Mouse (Mus musculus): Measurements from ENCODE around the gene Tcf19. TPM values are rescaled to one million over a fixed set of nuclear protein-coding genes. Genes with fewer than 3 reads are reported as not detected.

Gene Tcf19
- polyA plus RNA-seq, 1 experiment from 2014 or later, result 49.6 TPM

DNA sequence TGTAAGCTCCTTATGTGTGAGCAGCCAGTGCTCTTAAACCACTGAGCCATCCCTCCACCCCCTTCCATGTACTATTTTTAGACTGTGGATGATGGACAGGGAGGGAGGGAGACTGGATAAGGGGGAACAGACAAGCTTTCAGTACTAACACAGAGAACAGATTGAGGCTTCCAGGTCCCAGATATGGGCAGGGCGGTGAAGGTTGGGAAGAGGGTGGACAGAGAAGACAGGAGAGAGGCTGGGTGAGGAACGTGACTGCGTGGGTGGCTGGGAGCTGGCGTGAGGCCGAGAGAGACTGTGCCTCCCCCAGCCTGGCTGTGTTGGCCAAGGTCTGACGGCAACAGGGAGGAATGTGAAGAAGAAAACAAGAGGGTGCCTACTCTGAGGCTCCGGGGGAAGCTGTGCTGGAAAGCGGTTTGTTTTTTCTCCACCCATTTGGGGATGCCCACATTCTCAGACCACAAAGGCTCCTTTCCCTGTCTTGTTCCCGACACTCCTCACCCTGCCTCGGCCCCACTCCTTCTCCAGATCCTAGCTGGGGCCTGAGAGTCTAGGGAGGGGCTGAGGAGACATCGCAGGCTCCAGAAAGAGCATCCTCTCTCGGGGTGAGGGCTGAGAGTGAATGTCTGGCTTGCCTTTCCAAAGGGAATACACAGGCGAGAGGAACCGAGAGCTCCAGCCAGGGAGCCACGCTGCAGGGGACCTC, 33.0 kb upstream of the Tcf19 start:
- ATAC-seq (ENCODE audit: insufficient number of reproducible peaks, low FRiP score), result peak; percentile 83
- Histone ChIP-seq H3K27me3 (replicated peaks) (no peaks in the 10 kb centered on the region), H3K27ac (ENCODE audit: poor library complexity, severe bottlenecking) (peak overlapping the region; percentile 99), H3K4me3 (peak overlapping the region; percentile 17), H3K4me1 (replicated peaks) (peaks cover 45% of the 10 kb centered on the region), H3K36me3 (no peaks in the 10 kb centered on the region), H3K9me3 (replicated peaks) (no peaks in the 10 kb centered on the region), H3K4me2 (peak overlapping the region; percentile 62), H3K9ac (peak overlapping the region; percentile 42; the same call in 1 of the 2 replicates)
- WGBS, result 14% methylated on average over 15 of the region's 15 CpGs

DNA sequence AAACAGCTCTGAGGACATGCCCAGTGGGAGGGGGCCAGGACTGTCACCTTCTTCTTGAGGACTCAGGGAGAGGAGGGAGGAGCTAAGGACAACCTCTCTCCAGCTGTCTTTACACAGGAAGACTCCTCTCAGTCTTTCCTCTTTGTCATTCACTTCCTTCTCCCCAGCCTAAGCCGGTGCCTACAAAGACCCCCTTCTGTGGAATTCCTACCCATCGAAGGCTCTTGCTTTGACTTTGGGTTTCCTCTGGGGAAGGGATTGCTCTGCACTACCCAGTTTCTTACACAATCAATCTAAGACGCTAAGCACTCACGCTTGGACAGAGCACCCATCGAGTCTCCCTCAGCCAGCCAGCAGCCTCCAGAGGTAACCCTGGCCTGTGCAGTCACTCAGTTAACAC, 32.0 kb upstream of the Tcf19 start:
- no peaks in the 10 kb centered on the region for H3K36me3 ChIP-seq
- peak overlapping the region; percentile 36; the same call in 1 of the 2 replicates for H3K9ac ChIP-seq
- peaks cover 45% of the 10 kb centered on the region for H3K4me1 ChIP-seq (replicated peaks)
- no peak overlapping the region for H3K4me2 ChIP-seq
- H3K27ac ChIP-seq (ENCODE audit: poor library complexity, severe bottlenecking), result peak overlapping the region; percentile 99
- no peaks in the 10 kb centered on the region for H3K9me3 ChIP-seq (replicated peaks)
- 18% methylated on average over 5 of the region's 5 CpGs for WGBS
- no peak overlapping the region for H3K4me3 ChIP-seq
- ATAC-seq (ENCODE audit: insufficient number of reproducible peaks, low FRiP score), result no peak
- H3K27me3 ChIP-seq (replicated peaks), result no peaks in the 10 kb centered on the region

DNA sequence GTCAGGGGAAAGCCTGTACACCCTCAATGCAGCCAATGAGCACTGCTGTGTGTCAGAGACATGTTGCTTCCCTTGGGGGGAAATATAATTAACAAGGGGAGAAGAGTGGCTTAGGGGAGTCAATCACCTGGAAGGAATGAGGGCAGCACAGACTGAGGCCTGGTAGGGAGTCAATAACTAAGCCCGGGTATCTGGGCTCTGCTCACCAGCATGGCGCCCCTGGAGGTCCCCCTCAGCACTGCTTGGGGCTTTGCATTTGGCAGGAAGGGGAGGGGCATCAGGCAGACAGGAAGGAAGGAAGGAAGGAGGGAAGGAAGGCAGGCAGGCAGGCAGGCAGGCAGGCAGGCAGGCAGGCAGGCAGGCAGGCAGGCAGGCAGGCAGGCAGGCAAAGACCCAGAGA, 30.8 kb upstream of the Tcf19 start:
- no peak overlapping the region for H3K4me2 ChIP-seq
- no peak for ATAC-seq (ENCODE audit: insufficient number of reproducible peaks, low FRiP score)
- no peaks in the 10 kb centered on the region for H3K27me3 ChIP-seq (replicated peaks)
- H3K4me3 ChIP-seq, result no peak overlapping the region
- no peak overlapping the region for H3K27ac ChIP-seq (ENCODE audit: poor library complexity, severe bottlenecking)
- H3K9me3 ChIP-seq (replicated peaks), result no peaks in the 10 kb centered on the region
- H3K9ac ChIP-seq, result no peak overlapping the region
- H3K4me1 ChIP-seq (replicated peaks), result peaks cover 55% of the 10 kb centered on the region
- 74% methylated on average over 2 of the region's 2 CpGs for WGBS
- H3K36me3 ChIP-seq, result no peaks in the 10 kb centered on the region

DNA sequence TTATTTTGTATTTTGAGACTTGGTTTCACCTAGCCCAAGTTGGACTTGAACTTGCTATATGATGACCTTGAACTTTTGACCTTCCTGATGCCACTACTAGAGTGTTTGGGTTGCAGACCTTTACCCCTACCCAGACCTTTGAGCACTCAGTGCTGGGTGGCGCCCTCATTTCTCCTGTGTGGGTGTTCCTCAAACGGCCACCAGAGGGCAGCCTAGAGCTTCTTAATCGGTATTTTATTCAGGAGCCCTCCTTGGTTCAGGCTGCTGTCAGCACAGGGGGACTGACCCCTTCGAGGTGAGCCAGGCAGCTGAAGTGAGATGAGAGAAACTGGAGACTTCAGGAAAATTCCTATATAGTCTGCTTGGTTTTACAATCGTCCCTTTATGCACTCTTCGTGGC, 28.1 kb upstream of the Tcf19 start:
- ATAC-seq (ENCODE audit: insufficient number of reproducible peaks, low FRiP score), result no peak
- no peak overlapping the region for H3K4me3 ChIP-seq
- no peak overlapping the region for H3K4me2 ChIP-seq
- H3K9me3 ChIP-seq (replicated peaks), result no peaks in the 10 kb centered on the region
- H3K27ac ChIP-seq (ENCODE audit: poor library complexity, severe bottlenecking), result no peak overlapping the region
- no peaks in the 10 kb centered on the region for H3K36me3 ChIP-seq
- no peak overlapping the region for H3K9ac ChIP-seq
- H3K4me1 ChIP-seq (replicated peaks), result peaks cover 30% of the 10 kb centered on the region
- WGBS, result 27% methylated on average over 6 of the region's 6 CpGs
- peaks cover 2% of the 10 kb centered on the region; the same call in 1 of the 2 replicates for H3K27me3 ChIP-seq (replicated peaks)

DNA sequence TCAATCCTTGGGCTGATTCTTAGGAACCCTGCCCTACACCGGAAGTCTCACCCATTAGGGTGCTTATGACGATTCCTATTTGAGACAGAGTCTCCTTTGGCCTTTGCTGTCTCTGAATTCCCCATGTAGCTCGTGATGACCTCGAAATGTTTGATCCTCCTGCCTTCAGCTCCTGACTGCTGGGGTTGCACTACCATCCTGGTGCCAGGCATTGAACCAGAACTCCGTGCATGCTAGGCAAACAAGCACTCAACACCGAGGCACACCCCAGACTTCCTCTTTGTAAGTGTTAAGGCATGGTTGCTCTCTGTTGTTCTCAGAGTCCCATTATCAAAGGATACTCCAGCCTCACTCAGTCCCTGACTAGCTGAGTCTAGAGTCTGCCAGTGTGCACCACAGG, 27.4 kb upstream of the Tcf19 start:
- Histone ChIP-seq H3K36me3 (no peaks in the 10 kb centered on the region), H3K4me1 (replicated peaks) (peaks cover 28% of the 10 kb centered on the region), H3K4me3 (no peak overlapping the region), H3K9ac (no peak overlapping the region), H3K9me3 (replicated peaks) (no peaks in the 10 kb centered on the region), H3K27ac (ENCODE audit: poor library complexity, severe bottlenecking) (0 out of 2 replicates have a peak overlapping the region, but pooled peaks have one; percentile 11), H3K27me3 (replicated peaks) (peaks cover 7% of the 10 kb centered on the region; the same call in 1 of the 2 replicates), H3K4me2 (no peak overlapping the region; the same call in 1 of the 2 replicates)
- no peak for ATAC-seq (ENCODE audit: insufficient number of reproducible peaks, low FRiP score)
- 72% methylated on average over 6 of the region's 6 CpGs for WGBS

DNA sequence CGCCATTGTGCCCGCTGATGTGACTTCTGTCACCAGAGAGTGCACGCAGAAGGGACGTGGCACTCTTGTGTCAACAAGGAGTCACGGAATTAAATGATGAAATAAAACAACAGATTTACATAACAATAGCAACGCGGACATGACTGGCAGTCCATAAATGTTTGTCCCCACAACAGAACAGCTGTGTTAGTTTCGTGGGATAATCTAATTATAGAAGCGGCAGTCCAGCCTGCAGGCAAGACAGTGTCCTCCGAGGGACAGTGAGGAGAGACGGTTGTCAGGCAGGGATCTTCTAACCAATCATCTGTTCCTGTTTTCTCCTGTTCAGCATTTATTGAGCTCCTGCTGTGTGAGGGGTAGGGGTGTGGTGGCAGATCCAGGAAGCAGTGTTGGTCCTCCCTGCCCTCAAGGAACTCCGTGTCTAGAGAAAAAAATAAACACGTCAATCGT, 26.8 kb upstream of the Tcf19 start:
- no peak overlapping the region for H3K9ac ChIP-seq
- no peaks in the 10 kb centered on the region for H3K9me3 ChIP-seq (replicated peaks)
- WGBS, result 47% methylated on average over 14 of the region's 14 CpGs
- H3K27ac ChIP-seq (ENCODE audit: poor library complexity, severe bottlenecking), result peak overlapping the region; percentile 11; the same call in 1 of the 2 replicates
- H3K36me3 ChIP-seq, result no peaks in the 10 kb centered on the region
- H3K4me3 ChIP-seq, result 0 out of 2 replicates have a peak overlapping the region, but pooled peaks have one; percentile 1
- H3K4me1 ChIP-seq (replicated peaks), result peaks cover 23% of the 10 kb centered on the region
- peak overlapping the region; percentile 29 for H3K4me2 ChIP-seq
- ATAC-seq (ENCODE audit: insufficient number of reproducible peaks, low FRiP score), result no peak
- H3K27me3 ChIP-seq (replicated peaks), result peaks cover 7% of the 10 kb centered on the region; the same call in 1 of the 2 replicates

DNA sequence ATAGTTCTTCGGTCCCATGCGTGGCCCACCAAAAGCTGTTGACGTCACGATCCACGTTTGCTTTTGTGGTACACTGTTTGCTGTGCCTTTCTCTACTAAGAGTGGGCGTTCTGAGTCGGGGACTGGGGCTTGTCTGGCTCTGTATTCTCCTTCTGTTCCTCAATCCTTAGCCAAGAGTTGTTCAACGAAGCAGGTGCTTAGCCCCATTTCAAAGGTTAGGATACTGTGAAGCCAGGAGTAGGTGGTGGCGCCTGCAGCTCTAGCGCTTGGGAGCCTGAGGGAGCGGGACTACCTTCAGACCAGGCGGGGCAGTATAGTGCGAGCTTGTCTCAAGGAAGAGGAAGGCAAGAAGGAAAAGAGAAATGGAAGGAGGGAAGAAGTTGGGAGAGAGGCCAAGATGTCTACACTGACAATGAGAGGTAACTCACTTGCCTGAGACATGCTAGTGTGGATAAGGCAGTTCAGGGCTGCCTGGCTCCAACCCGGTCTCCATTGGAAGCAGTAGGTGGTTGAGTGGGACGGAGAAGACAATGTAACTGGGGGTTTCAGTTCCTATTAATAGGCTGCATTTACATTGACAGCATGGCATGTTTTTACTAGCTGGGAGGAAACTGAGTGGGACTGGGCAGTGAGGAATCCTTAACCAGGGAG, 26.3 kb upstream of the Tcf19 start:
- Histone ChIP-seq H3K9me3 (replicated peaks) (no peaks in the 10 kb centered on the region), H3K27ac (ENCODE audit: poor library complexity, severe bottlenecking) (no peak overlapping the region), H3K4me2 (peak overlapping the region; percentile 29), H3K4me3 (no peak overlapping the region), H3K9ac (no peak overlapping the region), H3K4me1 (replicated peaks) (peaks cover 18% of the 10 kb centered on the region), H3K36me3 (no peaks in the 10 kb centered on the region), H3K27me3 (replicated peaks) (peaks cover 7% of the 10 kb centered on the region; the same call in 1 of the 2 replicates)
- no peak for ATAC-seq (ENCODE audit: insufficient number of reproducible peaks, low FRiP score)
- WGBS, result 69% methylated on average over 15 of the region's 15 CpGs

DNA sequence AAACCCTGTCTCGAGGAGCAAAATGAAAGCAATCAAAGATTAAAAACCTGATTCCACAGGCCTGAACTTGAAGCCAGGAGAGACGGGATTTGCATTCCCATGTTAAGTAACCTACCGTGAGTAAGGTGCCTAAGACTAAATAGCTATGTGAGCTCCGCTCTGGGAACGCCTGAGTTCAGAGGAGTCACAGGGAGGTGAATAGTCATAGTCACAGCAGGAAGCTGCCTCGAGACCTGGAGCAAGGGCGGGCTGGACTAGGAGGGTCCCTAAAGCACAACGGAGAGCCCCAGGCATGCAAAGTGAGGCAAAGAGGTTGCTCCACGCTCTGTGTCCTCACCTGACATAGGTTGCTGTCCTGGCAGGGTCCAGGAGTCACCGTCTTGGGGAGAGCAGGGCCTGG, 22.9 kb upstream of the Tcf19 start:
- Histone ChIP-seq H3K4me1 (replicated peaks) (peaks cover 10% of the 10 kb centered on the region), H3K9me3 (replicated peaks) (no peaks in the 10 kb centered on the region), H3K27me3 (replicated peaks) (peaks cover 7% of the 10 kb centered on the region; the same call in 1 of the 2 replicates), H3K9ac (no peak overlapping the region), H3K4me2 (no peak overlapping the region), H3K4me3 (no peak overlapping the region), H3K36me3 (no peaks in the 10 kb centered on the region), H3K27ac (ENCODE audit: poor library complexity, severe bottlenecking) (no peak overlapping the region)
- WGBS, result 48% methylated on average over 10 of the region's 10 CpGs
- ATAC-seq (ENCODE audit: insufficient number of reproducible peaks, low FRiP score), result no peak

DNA sequence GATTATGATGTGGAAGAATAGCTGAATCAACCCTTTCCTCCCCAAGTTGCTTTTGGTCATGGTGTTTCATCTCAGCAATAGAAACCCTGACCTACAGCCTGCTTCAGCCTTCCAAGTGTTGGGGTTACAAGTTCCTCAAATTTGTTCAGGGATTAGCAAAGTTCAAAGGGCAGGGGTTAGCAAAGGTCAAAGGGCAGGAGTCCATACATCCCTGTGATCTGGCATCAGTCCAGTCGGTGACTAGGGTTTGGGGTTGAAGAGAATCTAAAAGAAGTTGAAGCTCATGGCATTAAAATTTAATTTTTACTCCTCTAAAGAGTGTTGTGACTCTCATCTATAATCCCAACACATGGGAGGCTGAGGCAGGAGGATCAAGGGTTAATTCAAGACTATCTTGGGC, 21.9 kb upstream of the Tcf19 start:
- 78% methylated on average over 1 of the region's 1 CpGs for WGBS
- H3K9me3 ChIP-seq (replicated peaks), result no peaks in the 10 kb centered on the region
- no peak overlapping the region for H3K9ac ChIP-seq
- no peak overlapping the region for H3K27ac ChIP-seq (ENCODE audit: poor library complexity, severe bottlenecking)
- peaks cover 12% of the 10 kb centered on the region; the same call in 1 of the 2 replicates for H3K27me3 ChIP-seq (replicated peaks)
- peaks cover 8% of the 10 kb centered on the region for H3K4me1 ChIP-seq (replicated peaks)
- no peaks in the 10 kb centered on the region for H3K36me3 ChIP-seq
- no peak overlapping the region for H3K4me3 ChIP-seq
- no peak for ATAC-seq (ENCODE audit: insufficient number of reproducible peaks, low FRiP score)
- no peak overlapping the region for H3K4me2 ChIP-seq

DNA sequence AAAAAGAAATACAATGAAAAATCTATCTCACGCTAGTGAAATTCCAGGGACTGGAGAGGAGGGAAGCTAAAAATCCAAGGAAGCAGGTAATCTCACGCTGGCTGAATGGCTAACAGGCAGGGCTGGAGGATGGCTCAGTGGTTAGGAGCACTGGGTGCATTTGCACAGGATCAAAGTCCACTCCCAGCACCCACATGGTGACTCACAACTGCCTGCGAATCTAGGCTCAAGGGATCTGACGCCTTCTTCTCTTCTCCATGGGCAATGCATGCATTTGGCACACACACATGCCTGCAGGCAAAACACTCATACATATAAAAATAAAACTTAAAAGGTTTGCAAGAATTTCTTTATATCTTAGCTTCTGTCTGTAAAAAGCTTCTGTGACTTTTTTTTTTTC, 20.8 kb upstream of the Tcf19 start:
- no peak overlapping the region for H3K9ac ChIP-seq
- no peak overlapping the region for H3K4me3 ChIP-seq
- H3K9me3 ChIP-seq (replicated peaks), result no peaks in the 10 kb centered on the region
- WGBS, result 82% methylated on average over 4 of the region's 4 CpGs
- 0 out of 2 replicates have a peak, but pooled peaks cover 4% of the 10 kb centered on the region for H3K4me1 ChIP-seq (replicated peaks)
- no peak overlapping the region for H3K27ac ChIP-seq (ENCODE audit: poor library complexity, severe bottlenecking)
- H3K27me3 ChIP-seq (replicated peaks), result peaks cover 23% of the 10 kb centered on the region; the same call in 1 of the 2 replicates
- H3K4me2 ChIP-seq, result no peak overlapping the region
- H3K36me3 ChIP-seq, result no peaks in the 10 kb centered on the region
- ATAC-seq (ENCODE audit: insufficient number of reproducible peaks, low FRiP score), result no peak

DNA sequence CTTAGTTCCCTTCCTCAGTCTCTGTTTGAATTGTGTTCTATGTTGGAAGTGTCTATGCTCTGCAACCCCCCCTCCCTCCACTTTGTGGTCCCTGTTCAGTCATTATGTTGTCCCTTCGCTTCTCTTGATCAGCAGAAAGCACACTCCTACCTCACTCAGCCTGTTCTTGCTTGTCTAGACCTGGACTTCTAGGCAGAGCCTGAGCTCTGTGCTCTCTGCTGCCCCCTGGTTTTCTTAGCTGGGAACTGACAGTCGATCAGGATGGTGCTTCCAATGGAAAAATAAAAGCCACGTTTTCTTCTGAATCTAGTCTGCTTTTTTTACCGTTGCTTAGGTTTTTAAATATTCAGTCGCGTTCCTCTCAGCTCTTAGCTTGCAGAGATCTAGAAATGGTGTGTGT, 17.7 kb upstream of the Tcf19 start:
- no peak for ATAC-seq (ENCODE audit: insufficient number of reproducible peaks, low FRiP score)
- WGBS, result 6% methylated on average over 6 of the region's 6 CpGs
- H3K4me2 ChIP-seq, result no peak overlapping the region
- H3K9ac ChIP-seq, result no peak overlapping the region
- H3K36me3 ChIP-seq, result peaks cover 15% of the 10 kb centered on the region
- 0 out of 2 replicates have a peak, but pooled peaks cover 4% of the 10 kb centered on the region for H3K4me1 ChIP-seq (replicated peaks)
- H3K4me3 ChIP-seq, result no peak overlapping the region
- H3K27ac ChIP-seq (ENCODE audit: poor library complexity, severe bottlenecking), result no peak overlapping the region
- no peaks in the 10 kb centered on the region for H3K9me3 ChIP-seq (replicated peaks)
- peaks cover 19% of the 10 kb centered on the region; the same call in 1 of the 2 replicates for H3K27me3 ChIP-seq (replicated peaks)
